Mouse (Mus musculus) embryonic facial prominence, embryonic 15.5 days (tissue): Measurements from ENCODE around the gene Olfr726. TPM values are rescaled to one million over a fixed set of nuclear protein-coding genes. Genes with fewer than 3 reads are reported as not detected.

Source experiments
- ATAC-seq: fragments of 200-750 bp; cut with Nextera tagmentation; 2 replicates; pipeline ENCODE4 v1.8.0; 2017; ENCODE audit warnings: low read depth, moderate TSS enrichment; ENCODE audit not compliant: insufficient number of reproducible peaks, low FRiP score, low TSS enrichment
- H3K27ac ChIP-seq: fragments of 300-500 bp; sonication (generic); replicated peaks from 2 replicates; pipeline ENCODE4 v1.5.1; 2015; ENCODE audit warnings: mild to moderate bottlenecking, inconsistent platforms
- H3K27me3 ChIP-seq: fragments of 300-500 bp; sonication (generic); 2 replicates; pipeline ENCODE4 v1.6.1; 2015; ENCODE audit warnings: inconsistent platforms
- H3K36me3 ChIP-seq: fragments of 300-500 bp; sonication (generic); 2 replicates; pipeline ENCODE4 v1.6.1; 2015; ENCODE audit warnings: mild to moderate bottlenecking, inconsistent platforms
- H3K4me1 ChIP-seq: fragments of 300-500 bp; sonication (generic); 2 replicates; pipeline ENCODE4 v1.6.1; 2015; ENCODE audit warnings: inconsistent platforms
- H3K4me2 ChIP-seq: fragments of 300-500 bp; sonication (generic); replicated peaks from 2 replicates; pipeline ENCODE4 v1.6.1; 2015; ENCODE audit warnings: mild to moderate bottlenecking, inconsistent platforms
- H3K4me3 ChIP-seq: fragments of 300-500 bp; sonication (generic); replicated peaks from 2 replicates; pipeline ENCODE4 v1.5.1; 2015; ENCODE audit warnings: mild to moderate bottlenecking, inconsistent platforms
- H3K9ac ChIP-seq: fragments of 300-500 bp; sonication (generic); 2 replicates; pipeline ENCODE4 v1.6.1; 2015; ENCODE audit warnings: inconsistent platforms
- H3K9me3 ChIP-seq: fragments of 300-500 bp; sonication (generic); replicated peaks from 2 replicates; pipeline ENCODE4 v1.6.1; 2016; ENCODE audit warnings: inconsistent platforms
- WGBS: fragments of 180-500 bp; shearing (Covaris S2); methylation state at CpG from one replicate; pipeline ENCODE4 v1.1.7; 2015; 5-methylcytosine and 5-hydroxymethylcytosine counted together
- polyA plus RNA-seq: library from polyadenylated mRNA; unstranded; fragments of >200 nt; fragmentation: Nextera tagmentation; extraction: Ambion mirVana; gene quantifications from 2 replicates; pipeline ENCODE4 v1.2.1, GENCODE M21; 2015

The Olfr726 gene
- 0.11 TPM in 1 of 2 replicates, not detected in the other for polyA plus RNA-seq

DNA sequence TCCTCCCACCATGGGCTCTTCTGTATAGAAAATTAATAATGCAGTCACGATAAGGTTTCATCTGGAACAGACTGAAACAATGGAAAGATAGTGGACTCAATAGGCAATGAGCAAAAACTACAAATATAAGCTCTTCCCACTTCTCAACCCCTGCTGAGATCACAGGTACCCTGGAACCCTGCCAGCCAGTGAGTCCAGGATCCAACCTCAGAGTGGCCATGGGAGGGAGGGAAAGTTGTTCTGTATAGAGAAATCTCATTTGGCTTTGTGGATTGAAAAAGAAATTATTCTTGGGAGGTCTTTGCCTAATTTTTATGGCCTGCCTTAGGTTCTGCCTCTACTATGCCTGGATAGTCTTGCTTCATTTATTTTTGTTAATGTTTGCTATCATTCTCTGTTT is at the start of gene Olfr726:
Gene Olfr726, minus strand, starts transcription at position 101 of the 400 bp plus-strand sequence.
- no peaks in the 10 kb centered on the region for H3K9me3 ChIP-seq
- H3K27me3 ChIP-seq = no peaks in the 10 kb centered on the region
- H3K9ac ChIP-seq = no peak within 1 kb of the TSS
- no peaks in the 10 kb centered on the region for H3K4me1 ChIP-seq
- no peak within 1 kb of the TSS for H3K4me3 ChIP-seq
- WGBS = 76% methylated on average over 1 of the region's 1 CpGs
- H3K36me3 ChIP-seq = no peaks in the 10 kb centered on the region
- no peak within 1 kb of the TSS for H3K27ac ChIP-seq
- no peak within 1 kb of the TSS for H3K4me2 ChIP-seq
- no peak for ATAC-seq

DNA sequence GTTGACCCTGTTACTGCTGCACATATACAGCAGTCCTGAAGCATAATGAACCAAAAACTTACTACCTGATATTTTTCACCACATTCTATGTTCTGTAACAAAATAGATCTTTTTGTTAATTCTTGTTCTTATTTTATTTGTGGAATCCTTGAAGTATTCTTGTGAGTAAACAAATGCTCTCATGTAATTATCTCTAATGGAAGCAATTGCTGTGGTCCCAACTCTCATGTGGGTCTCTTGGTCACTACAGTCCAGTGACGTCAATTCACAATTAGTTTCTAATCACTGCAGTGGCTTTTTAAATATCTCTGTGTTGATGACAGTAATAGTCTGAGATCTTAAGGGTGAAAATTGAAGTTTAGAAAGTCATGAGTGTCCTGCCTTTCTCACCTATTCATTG is 32.1 kb upstream of the Olfr726 start, which contains the start of gene Olfr727:
Gene Olfr727, plus strand, starts transcription at position 301 of the 400 bp plus-strand sequence.
- 74% methylated on average over 1 of the region's 1 CpGs for WGBS
- no peak for ATAC-seq

DNA sequence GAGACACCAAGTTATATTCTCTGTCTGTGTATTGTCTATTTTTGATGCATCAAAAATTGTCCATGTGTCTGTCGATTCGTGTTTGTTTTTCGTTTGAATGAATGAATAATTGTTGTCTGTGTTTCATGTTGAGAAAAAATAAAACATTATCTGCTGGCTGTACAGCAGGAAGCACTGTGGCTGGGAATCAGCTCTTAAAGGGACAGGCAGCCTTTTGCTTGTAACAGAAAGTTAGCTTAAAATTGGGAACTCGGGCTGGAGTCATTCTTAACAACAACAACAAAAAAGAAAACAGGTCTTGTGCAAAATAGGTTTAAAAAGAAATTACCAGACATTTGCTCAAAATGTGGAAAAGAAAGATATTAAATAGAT is 28.0 kb downstream of the Olfr726 start:
- WGBS = under 1% methylated on average over 4 of the region's 4 CpGs

More for the DNA sequence above, 32.1 kb upstream of the Olfr726 start, which contains the start of gene Olfr727:
- H3K27ac ChIP-seq = no peak within 1 kb of the TSS
- no peak within 1 kb of the TSS for H3K4me3 ChIP-seq
- no peaks in the 10 kb centered on the region for H3K27me3 ChIP-seq
- no peak within 1 kb of the TSS for H3K9ac ChIP-seq
- no peaks in the 10 kb centered on the region for H3K9me3 ChIP-seq
- H3K36me3 ChIP-seq = no peaks in the 10 kb centered on the region
- H3K4me1 ChIP-seq = no peaks in the 10 kb centered on the region
- H3K4me2 ChIP-seq = no peak within 1 kb of the TSS

DNA sequence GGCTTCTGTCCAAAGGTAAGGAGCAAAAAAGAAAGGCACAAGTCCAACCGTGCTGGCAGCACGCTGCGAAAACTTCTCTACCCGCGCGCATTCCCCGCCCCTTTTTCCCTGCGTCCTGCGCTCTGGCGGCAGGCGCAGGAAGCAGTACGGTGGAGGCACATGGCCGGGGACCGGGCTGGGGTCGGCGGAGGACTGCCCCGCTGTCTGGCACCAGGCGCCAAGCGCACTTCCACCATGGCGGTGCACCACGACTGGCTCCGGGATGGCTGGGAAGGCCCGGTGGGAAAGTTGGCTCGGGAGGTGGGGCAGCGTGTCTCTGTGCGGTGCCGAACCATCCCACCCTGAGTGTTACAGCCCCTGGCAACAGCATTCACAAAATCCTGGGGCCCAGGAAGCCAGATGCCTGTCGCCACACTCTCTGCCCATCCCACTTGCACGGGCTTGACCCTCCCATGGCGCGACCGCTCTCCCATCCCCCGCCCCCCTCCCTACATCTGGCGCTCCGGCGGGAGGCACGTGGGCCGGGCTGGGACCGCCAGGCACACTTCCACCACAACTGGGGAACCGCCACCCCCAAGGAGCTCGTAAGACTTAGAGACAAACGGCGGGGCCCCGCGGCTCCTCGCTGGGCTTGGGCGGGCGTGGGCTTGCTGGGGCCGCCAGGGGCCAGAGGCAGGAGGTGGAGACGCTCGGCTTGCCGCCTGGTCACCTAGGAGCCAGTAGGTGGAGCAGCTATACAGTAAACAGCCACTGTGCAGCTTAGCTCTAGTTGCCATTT is 28.6 kb downstream of the Olfr726 start:
- Histone ChIP-seq H3K4me2 (peak overlapping the region; percentile 85), H3K4me3 (peak overlapping the region; percentile 74), H3K4me1 (no peaks in the 10 kb centered on the region), H3K27ac (peak overlapping the region; percentile 90), H3K27me3 (no peaks in the 10 kb centered on the region), H3K9me3 (no peaks in the 10 kb centered on the region), H3K9ac (peak overlapping the region; percentile 50), H3K36me3 (no peaks in the 10 kb centered on the region)
- 1% methylated on average over 52 of the region's 52 CpGs for WGBS
- peak; percentile 92 for ATAC-seq

More for the DNA sequence above, 28.0 kb downstream of the Olfr726 start:
- Histone ChIP-seq H3K27ac (peak overlapping the region; percentile 90), H3K9ac (no peak overlapping the region), H3K4me1 (no peaks in the 10 kb centered on the region), H3K36me3 (no peaks in the 10 kb centered on the region), H3K27me3 (no peaks in the 10 kb centered on the region), H3K9me3 (no peaks in the 10 kb centered on the region), H3K4me3 (peak overlapping the region; percentile 74), H3K4me2 (peak overlapping the region; percentile 85)
- ATAC-seq = 0 out of 2 replicates have a peak, but pooled peaks have one; percentile 12

DNA sequence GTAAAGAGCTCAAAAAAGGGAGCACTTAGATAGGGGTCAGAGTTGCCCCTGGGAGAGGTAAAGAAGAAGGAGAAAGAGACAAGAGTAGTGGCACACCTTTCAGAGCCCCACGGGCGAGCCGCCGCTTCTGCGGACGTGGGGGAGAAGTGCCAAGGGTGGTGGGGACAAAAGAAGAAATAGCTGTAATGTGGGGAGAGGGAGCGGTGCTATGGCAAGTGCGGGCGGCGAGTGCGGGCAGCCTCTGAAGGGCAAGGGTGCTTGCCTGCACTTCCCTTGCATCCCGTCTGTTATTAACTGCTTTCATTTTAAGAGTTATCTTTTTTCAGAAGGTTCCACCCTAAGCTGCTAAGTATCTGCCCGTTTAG is 29.2 kb downstream of the Olfr726 start:
- Histone ChIP-seq H3K4me1 (no peaks in the 10 kb centered on the region), H3K4me3 (peak overlapping the region; percentile 74), H3K27me3 (no peaks in the 10 kb centered on the region), H3K9me3 (no peaks in the 10 kb centered on the region), H3K4me2 (peak overlapping the region; percentile 85), H3K27ac (peak overlapping the region; percentile 90), H3K36me3 (no peaks in the 10 kb centered on the region), H3K9ac (peak overlapping the region; percentile 50)
- ATAC-seq = no peak; the same call in 1 of the 2 replicates
- WGBS = 0% methylated on average over 13 of the region's 13 CpGs

DNA sequence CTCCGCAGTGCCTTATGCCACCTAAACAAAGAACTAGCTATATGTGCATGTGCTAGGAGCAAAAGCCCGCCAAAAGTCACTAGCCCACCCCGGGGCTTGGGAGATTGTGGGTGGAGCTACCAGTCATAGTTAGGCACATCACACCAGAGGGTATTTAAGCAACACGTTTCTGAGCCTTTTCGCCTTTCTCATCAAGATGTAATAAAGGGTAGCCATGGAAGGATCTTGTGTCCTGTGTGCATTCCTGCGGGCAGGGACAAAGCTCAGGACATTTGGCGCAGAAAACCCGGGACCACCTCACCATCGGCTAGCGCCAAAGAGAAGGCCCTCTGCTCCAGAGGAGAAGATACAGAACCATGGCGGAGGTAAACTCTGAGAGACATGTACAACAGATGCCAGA is 29.6 kb downstream of the Olfr726 start:
- H3K4me1 ChIP-seq = no peaks in the 10 kb centered on the region
- no peak for ATAC-seq
- no peaks in the 10 kb centered on the region for H3K27me3 ChIP-seq
- H3K9me3 ChIP-seq = no peaks in the 10 kb centered on the region
- peak overlapping the region; percentile 85 for H3K4me2 ChIP-seq
- no peak overlapping the region for H3K27ac ChIP-seq
- WGBS = 13% methylated on average over 11 of the region's 11 CpGs
- H3K4me3 ChIP-seq = peak overlapping the region; percentile 74
- H3K36me3 ChIP-seq = no peaks in the 10 kb centered on the region
- peak overlapping the region; percentile 50; the same call in 1 of the 2 replicates for H3K9ac ChIP-seq

DNA sequence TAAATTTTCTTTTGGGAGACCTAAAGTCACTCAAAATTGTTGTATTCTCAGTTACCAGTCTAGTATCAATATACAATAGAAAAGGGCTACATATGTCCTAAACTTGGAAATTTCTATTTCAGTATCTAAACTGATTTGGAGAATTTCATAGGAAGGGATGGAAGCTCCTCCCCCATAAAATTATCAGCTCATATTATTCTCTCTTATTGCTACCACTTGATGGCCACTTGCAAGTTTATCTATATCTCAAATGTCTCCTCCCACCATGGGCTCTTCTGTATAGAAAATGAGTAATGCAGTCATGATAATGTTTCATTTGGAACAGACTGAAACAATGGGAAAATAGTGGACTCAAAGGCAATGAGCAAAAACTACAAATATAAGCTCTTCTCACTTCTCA is 50.5 kb downstream of the Olfr726 start, which contains the start of gene Olfr725:
Gene Olfr725, minus strand, starts transcription at position 101 of the 400 bp plus-strand sequence.
- H3K4me2 ChIP-seq = no peak within 1 kb of the TSS
- H3K4me3 ChIP-seq = no peak within 1 kb of the TSS
- H3K36me3 ChIP-seq = no peaks in the 10 kb centered on the region
- no peaks in the 10 kb centered on the region for H3K9me3 ChIP-seq
- H3K27me3 ChIP-seq = no peaks in the 10 kb centered on the region
- no peak within 1 kb of the TSS for H3K9ac ChIP-seq
- ATAC-seq = no peak
- H3K27ac ChIP-seq = no peak within 1 kb of the TSS
- no peaks in the 10 kb centered on the region for H3K4me1 ChIP-seq

Other genes starting within 250 kb of the Olfr726 start
- not detected in 2 replicates for gene Olfr722, start 189.0 kb downstream of the Olfr726 start, polyA plus RNA-seq
- not detected in 2 replicates for gene Olfr723, start 159.2 kb downstream of the Olfr726 start, polyA plus RNA-seq
- not detected in 2 replicates for gene Olfr724, start 127.7 kb downstream of the Olfr726 start, polyA plus RNA-seq
- gene Olfr725, start 50.6 kb downstream of the Olfr726 start, polyA plus RNA-seq = not detected in 2 replicates
- 0.08 and 0.09 TPM in 2 replicates for gene Olfr727, start 32.2 kb upstream of the Olfr726 start, polyA plus RNA-seq
- gene Olfr728, start 51.7 kb upstream of the Olfr726 start, polyA plus RNA-seq = not detected in 2 replicates
- not detected in 2 replicates for gene Olfr729, start 62.0 kb upstream of the Olfr726 start, polyA plus RNA-seq
- not detected in 2 replicates for gene Olfr730, start 97.2 kb upstream of the Olfr726 start, polyA plus RNA-seq
- not detected in 2 replicates for gene Olfr731, start 150.9 kb upstream of the Olfr726 start, polyA plus RNA-seq
- not detected in 2 replicates for gene Olfr732, start 193.3 kb upstream of the Olfr726 start, polyA plus RNA-seq
- gene Olfr733, start 210.6 kb upstream of the Olfr726 start, polyA plus RNA-seq = not detected in 2 replicates
- gene Olfr734, start 235.8 kb upstream of the Olfr726 start, polyA plus RNA-seq = not detected in 2 replicates